Mouse (Mus musculus) lung, embryonic 14.5 days (tissue): ENCODE results near the gene Hist2h2aa2. TPM values are rescaled to one million over a fixed set of nuclear protein-coding genes. Genes with fewer than 3 reads are reported as not detected.
"Not testable (repeated sequence)": the region's sequence is repeated elsewhere in the genome, so short reads cannot be mapped to it uniquely, and the experiment has no call there.

Experiments used
- ATAC-seq: fragments of 200-750 bp; cut with Nextera tagmentation; 2 replicates; pipeline ENCODE4 v1.8.0; 2017; ENCODE audit warnings: mild to moderate bottlenecking, moderate TSS enrichment, moderate library complexity; ENCODE audit not compliant: insufficient read depth
- DNase-seq: peaks from one replicate; pipeline ENCODE4 v3.0.0-alpha.2; 2015
- H3K27ac ChIP-seq: fragments of 300-500 bp; sonication (generic); 2 replicates; pipeline ENCODE4 v1.5.1; 2014; ENCODE audit warnings: low read depth, mild to moderate bottlenecking, moderate library complexity
- H3K27me3 ChIP-seq: fragments of 300-500 bp; sonication (generic); 2 replicates; pipeline ENCODE4 v1.6.1; 2014; ENCODE audit warnings: low read length, control low read depth; ENCODE audit not compliant: insufficient read depth
- H3K36me3 ChIP-seq: fragments of 300-500 bp; sonication (generic); 2 replicates; pipeline ENCODE4 v1.6.1; 2014; ENCODE audit warnings: control low read depth; ENCODE audit not compliant: insufficient read depth
- H3K4me1 ChIP-seq: fragments of 300-500 bp; sonication (generic); 2 replicates; pipeline ENCODE4 v1.6.1; 2014; ENCODE audit warnings: antibody characterized with exemption, control low read depth; ENCODE audit not compliant: insufficient read depth
- H3K4me2 ChIP-seq: fragments of 300-500 bp; sonication (generic); 2 replicates; pipeline ENCODE4 v1.6.1; 2014; ENCODE audit warnings: mild to moderate bottlenecking
- H3K4me3 ChIP-seq: fragments of 300-500 bp; sonication (generic); 2 replicates; pipeline ENCODE4 v1.5.1; 2014; ENCODE audit warnings: low read depth, low read length
- H3K9ac ChIP-seq: fragments of 300-500 bp; sonication (generic); 2 replicates; pipeline ENCODE4 v1.6.1; 2014
- H3K9me3 ChIP-seq: fragments of 300-500 bp; sonication (generic); 2 replicates; pipeline ENCODE4 v1.6.1; 2016; ENCODE audit warnings: low read depth, low read length, control low read depth
- CTCF ChIP-seq: IDR thresholded peaks from 2 replicates; pipeline ENCODE4 v1.5.1; 2016; ENCODE audit warnings: antibody characterized with exemption, low read depth
- WGBS: fragments of 180-500 bp; shearing (Covaris S2); extraction: QIAGEN DNeasy Blood & Tissue Kit; methylation state at CpG from one replicate; pipeline ENCODE4 v1.1.7; 2014; 5-methylcytosine and 5-hydroxymethylcytosine counted together
- polyA plus RNA-seq: library from polyadenylated mRNA; unstranded; fragments of >200 nt; fragmentation: Nextera tagmentation; extraction: Ambion mirVana; gene quantifications from 2 replicates; pipeline ENCODE4 v1.2.1, GENCODE M21; 2014

The Hist2h2aa2 gene
- polyA plus RNA-seq, 1 experiment from 2014 or later, result 55.6 TPM

- H3K4me3 ChIP-seq, result no peak overlapping the region
- no peak overlapping the region for H3K27ac ChIP-seq
- H3K4me1 ChIP-seq, result no peaks in the 10 kb centered on the region
- no peak for ATAC-seq
- H3K9ac ChIP-seq, result no peak overlapping the region
- H3K27me3 ChIP-seq, result no peaks in the 10 kb centered on the region
- H3K36me3 ChIP-seq, result no peaks in the 10 kb centered on the region
- 87% methylated on average over 17 of the region's 17 CpGs for WGBS
- no peak overlapping the region for H3K4me2 ChIP-seq
- no peak for DNase-seq
- H3K9me3 ChIP-seq, result no peaks in the 10 kb centered on the region
- TF ChIP-seq CTCF, result no peak
Observed at GRCm38 (mm10) chr3:96273591-96274465, 33.8 kb upstream of the Hist2h2aa2 start.

DNA sequence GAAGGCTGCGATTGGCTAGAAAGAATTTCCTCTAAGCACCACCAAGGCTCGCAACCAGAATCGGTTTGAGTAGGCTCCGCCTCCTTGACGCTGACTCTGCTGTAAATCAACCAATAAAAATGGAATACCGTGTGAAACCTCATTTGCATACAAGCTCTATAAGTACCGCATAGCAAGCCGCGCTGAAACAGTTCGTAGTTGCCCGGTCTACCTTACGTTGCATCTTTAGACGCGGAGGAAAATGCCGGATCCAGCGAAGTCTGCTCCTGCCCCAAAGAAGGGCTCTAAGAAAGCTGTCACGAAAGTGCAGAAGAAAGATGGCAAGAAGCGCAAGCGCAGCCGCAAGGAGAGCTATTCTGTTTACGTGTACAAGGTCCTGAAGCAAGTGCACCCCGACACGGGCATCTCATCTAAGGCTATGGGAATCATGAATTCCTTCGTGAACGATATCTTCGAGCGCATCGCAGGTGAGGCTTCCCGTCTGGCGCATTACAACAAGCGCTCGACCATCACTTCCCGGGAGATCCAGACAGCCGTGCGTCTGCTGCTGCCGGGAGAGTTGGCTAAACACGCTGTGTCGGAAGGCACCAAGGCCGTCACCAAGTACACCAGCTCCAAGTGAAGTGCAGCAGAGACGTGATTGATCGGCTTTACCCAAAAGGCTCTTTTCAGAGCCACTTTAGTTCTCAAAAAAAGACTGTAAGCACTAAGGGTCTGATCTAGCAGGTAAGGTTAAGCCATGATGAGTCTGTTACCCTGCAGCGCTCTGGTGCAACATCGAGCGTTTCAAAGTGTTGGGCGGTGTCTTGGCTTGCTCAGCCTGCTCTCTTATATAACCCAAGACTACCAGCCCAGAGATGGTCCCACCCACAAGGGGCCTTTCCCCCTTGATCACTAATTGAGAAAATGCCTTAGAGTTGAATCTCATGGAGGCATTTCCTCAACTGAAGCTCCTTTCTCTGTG lies 29.7 kb upstream of the Hist2h2aa2 start, which contains the start of gene Hist2h2bb:
Gene Hist2h2bb, plus strand, starts transcription at position 242 of the 964 bp plus-strand sequence.
- under 1% methylated on average over 45 of the region's 45 CpGs for WGBS
- Histone ChIP-seq H3K4me1 (peaks cover 6% of the 10 kb centered on the region; the same call in 1 of the 2 replicates), H3K36me3 (no peaks in the 10 kb centered on the region), H3K9ac (peak within 1 kb of the TSS; percentile 79), H3K4me2 (peak within 1 kb of the TSS; percentile 87), H3K27ac (peak within 1 kb of the TSS; percentile 98), H3K27me3 (no peaks in the 10 kb centered on the region), H3K9me3 (no peaks in the 10 kb centered on the region), H3K4me3 (peak within 1 kb of the TSS; percentile 53)
- ATAC-seq (peak; percentile 96), DNase-seq (peak; percentile 99)
- TF ChIP-seq CTCF, result no peak

DNA sequence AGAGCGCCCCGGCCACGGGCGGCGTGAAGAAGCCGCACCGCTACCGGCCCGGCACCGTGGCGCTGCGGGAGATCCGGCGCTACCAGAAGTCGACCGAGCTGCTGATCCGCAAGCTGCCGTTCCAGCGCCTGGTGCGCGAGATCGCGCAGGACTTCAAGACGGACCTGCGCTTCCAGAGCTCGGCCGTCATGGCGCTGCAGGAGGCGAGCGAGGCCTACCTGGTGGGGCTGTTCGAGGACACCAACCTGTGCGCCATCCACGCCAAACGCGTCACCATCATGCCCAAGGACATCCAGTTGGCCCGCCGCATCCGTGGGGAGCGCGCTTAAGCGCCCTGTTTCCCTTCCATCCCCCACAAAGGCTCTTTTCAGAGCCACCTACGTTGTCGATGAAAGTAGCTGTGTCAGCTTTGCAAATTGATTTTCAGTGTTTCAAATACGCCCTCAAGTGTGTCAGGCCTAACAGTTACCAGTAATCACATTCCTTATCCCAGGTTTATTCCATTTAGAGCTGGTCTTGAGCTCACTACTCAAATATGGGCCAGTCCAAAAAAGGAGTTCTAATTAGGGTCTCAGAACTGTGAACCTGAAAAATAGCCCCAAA lies 28.8 kb upstream of the Hist2h2aa2 start:
- H3K36me3 ChIP-seq, H3K9me3 ChIP-seq, DNase-seq, H3K27me3 ChIP-seq, H3K4me1 ChIP-seq: not testable (repeated sequence)
- H3K27ac ChIP-seq, result peak overlapping the region; percentile 98
- peak overlapping the region; percentile 79 for H3K9ac ChIP-seq
- 0% methylated on average over 11 of the region's 44 CpGs for WGBS
- H3K4me3 ChIP-seq, result peak overlapping the region; percentile 53
- ATAC-seq, result peak; percentile 43
- H3K4me2 ChIP-seq, result peak overlapping the region; percentile 87

- H3K4me2 ChIP-seq, result peak within 1 kb of the TSS; percentile 87
- ATAC-seq, result peak; percentile 73
- 13% methylated on average over 30 of the region's 30 CpGs for WGBS
Observed at GRCm38 (mm10) chr3:96268051-96268775, 28.1 kb upstream of the Hist2h2aa2 start, which contains the start of gene Hist2h3b. TSS of gene Hist2h3b (plus strand) at chr3:96268654.

DNA sequence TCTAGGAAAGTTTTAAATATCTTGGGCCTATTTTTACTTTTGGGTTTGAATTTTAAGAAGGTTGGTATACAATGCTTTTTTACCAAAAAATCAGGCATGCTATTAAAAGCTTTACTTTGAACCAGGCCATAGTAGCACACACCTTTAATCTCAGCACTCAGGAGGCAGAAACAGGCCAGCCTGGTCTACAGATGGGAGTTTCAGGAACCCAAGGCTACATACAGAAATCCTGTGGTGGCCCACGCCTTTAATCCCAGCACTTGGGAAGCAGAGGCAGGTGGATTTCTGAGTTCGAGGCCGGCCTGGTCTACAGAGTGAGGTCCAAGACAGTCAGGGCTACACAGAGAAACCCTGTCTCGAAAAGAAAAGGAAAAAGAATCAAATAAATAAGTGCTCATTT lies 27.5 kb upstream of the Hist2h2aa2 start:
- Histone ChIP-seq H3K27ac (peak overlapping the region; percentile 98), H3K9ac (no peak overlapping the region), H3K4me1 (peaks cover 6% of the 10 kb centered on the region; the same call in 1 of the 2 replicates), H3K9me3 (no peaks in the 10 kb centered on the region), H3K4me3 (0 out of 2 replicates have a peak overlapping the region, but pooled peaks have one; percentile 53), H3K27me3 (no peaks in the 10 kb centered on the region), H3K4me2 (peak overlapping the region; percentile 66), H3K36me3 (no peaks in the 10 kb centered on the region)
- no peak for DNase-seq
- no peak for TF ChIP-seq CTCF
- ATAC-seq, result no peak
- 64% methylated on average over 4 of the region's 4 CpGs for WGBS

More at GRCm38 (mm10) chr3:96268051-96268775, 28.1 kb upstream of the Hist2h2aa2 start, which contains the start of gene Hist2h3b:
- peak; percentile 95 for DNase-seq
- H3K27ac ChIP-seq, result peak within 1 kb of the TSS; percentile 98
- H3K27me3 ChIP-seq, result no peaks in the 10 kb centered on the region
- H3K9ac ChIP-seq, result peak within 1 kb of the TSS; percentile 79
- H3K9me3 ChIP-seq, result no peaks in the 10 kb centered on the region
- peak within 1 kb of the TSS; percentile 53 for H3K4me3 ChIP-seq
- H3K4me1 ChIP-seq, result peaks cover 6% of the 10 kb centered on the region; the same call in 1 of the 2 replicates
- TF ChIP-seq CTCF, result no peak
- H3K36me3 ChIP-seq, result no peaks in the 10 kb centered on the region

- H3K9ac ChIP-seq, result no peak overlapping the region; the same call in 1 of the 2 replicates
- 71% methylated on average over 8 of the region's 8 CpGs for WGBS
- H3K36me3 ChIP-seq, result no peaks in the 10 kb centered on the region
- H3K4me2 ChIP-seq, result no peak overlapping the region
- ATAC-seq (no peak), DNase-seq (no peak)
- no peak for TF ChIP-seq CTCF
- H3K4me1 ChIP-seq, result peaks cover 9% of the 10 kb centered on the region
- no peak overlapping the region for H3K4me3 ChIP-seq
- H3K27ac ChIP-seq, result no peak overlapping the region; the same call in none of the 2 replicates
- H3K9me3 ChIP-seq, result no peaks in the 10 kb centered on the region
- H3K27me3 ChIP-seq, result no peaks in the 10 kb centered on the region
Observed at GRCm38 (mm10) chr3:96266132-96266710, 26.1 kb upstream of the Hist2h2aa2 start.
